In genomic region chr3:75917770-75918503, GRCm38 (mm10) we compare ENCODE assay signal across 11 mouse cellular contexts. TPM values are rescaled to one million over a fixed set of nuclear protein-coding genes. Genes with fewer than 3 reads are reported as not detected.
DNase-seq lines count a peak whose midpoint lies in the region; ATAC-seq and TF ChIP-seq lines count a peak whose summit lies in the region.
"Had no signal": no experiment of that assay in that cellular context is flagged by ENCODE, and none has a peak within 500 bp of the region (broad histone marks: within the 10 kb centered on the region; RNA-seq: fewer than 3 reads in every experiment).

No protein-coding gene starts in this region.

- TF ChIP-seq EP300 in stomach, postnatal 0 days (optimal IDR thresholded peaks at IDR 0.05), result no peak
- peak; percentile 91 for TF ChIP-seq EP300 in liver, embryonic 14.5 days (IDR thresholded peaks at IDR 0.05; ENCODE audit: low read depth)

- ATAC-seq in stomach, embryonic 14.5 days (ENCODE audit: insufficient number of reproducible peaks, insufficient read depth, low FRiP score, low read depth), result peak; percentile 49; the same call in 1 of the 2 replicates
- ATAC-seq in stomach, postnatal 0 days (ENCODE audit: low FRiP score, low TSS enrichment), result no peak
- ATAC-seq in heart, embryonic 13.5 days (ENCODE audit: extremely low read depth, insufficient number of reproducible peaks, low FRiP score, low TSS enrichment), result peak; percentile 46; the same call in 1 of the 2 replicates
- peak; percentile 100 for ATAC-seq in liver, embryonic 14.5 days (ENCODE audit: insufficient read depth)

- H3K27me3 ChIP-seq in stomach, embryonic 14.5 days (ENCODE audit: control insufficient read depth, insufficient read depth, low read length), result no peaks in the 10 kb centered on the region
- H3K27me3 ChIP-seq in stomach, postnatal 0 days (ENCODE audit: control insufficient read depth, insufficient read depth, low read length), result no peaks in the 10 kb centered on the region
- H3K27me3 ChIP-seq in heart, embryonic 13.5 days (replicated peaks), result no peaks in the 10 kb centered on the region
- no peaks in the 10 kb centered on the region for H3K27me3 ChIP-seq in liver, embryonic 14.5 days (ENCODE audit: control insufficient read depth, insufficient read depth, low read length)
- H3K27me3 ChIP-seq: embryonic facial prominence, embryonic 15.5 days; limb, embryonic 12.5 days had no signal

- peaks cover 8% of the 10 kb centered on the region; the same call in 1 of the 2 replicates for H3K4me1 ChIP-seq in stomach, embryonic 14.5 days (ENCODE audit: control insufficient read depth, insufficient read depth, low read length)
- peaks cover 2% of the 10 kb centered on the region; the same call in 1 of the 2 replicates for H3K4me1 ChIP-seq in stomach, postnatal 0 days (replicated peaks; ENCODE audit: control insufficient read depth, insufficient read depth)
- H3K4me1 ChIP-seq in heart, embryonic 13.5 days, result peaks cover 61% of the 10 kb centered on the region
- peaks cover 41 to 42% of the 10 kb centered on the region in 2 experiments for H3K4me1 ChIP-seq in liver, embryonic 14.5 days (replicated peaks; ENCODE audit: control insufficient read depth in 2 of 2, insufficient read depth in 2 of 2, low read length in 1 of 2)
- H3K4me1 ChIP-seq: embryonic facial prominence, embryonic 15.5 days; limb, embryonic 12.5 days had no signal

- no peak overlapping the region for H3K4me3 ChIP-seq in stomach, embryonic 14.5 days (ENCODE audit: low read depth, low read length)
- H3K4me3 ChIP-seq in stomach, postnatal 0 days (ENCODE audit: low read depth, low read length), result no peak overlapping the region
- peak overlapping the region; percentile 21; the same call in 1 of the 2 replicates for H3K4me3 ChIP-seq in heart, embryonic 13.5 days
- H3K4me3 ChIP-seq in liver, embryonic 14.5 days (ENCODE audit: insufficient read depth in 1 of 2, low read depth in 2 of 2, low read length in 2 of 2), result peak overlapping the region in 1 of 2 experiments; percentile 23; a peak in 2 of 4 replicates
- H3K4me3 ChIP-seq: embryonic facial prominence, embryonic 15.5 days; limb, embryonic 12.5 days had no signal

- no peaks in the 10 kb centered on the region for H3K36me3 ChIP-seq in stomach, embryonic 14.5 days (ENCODE audit: control insufficient read depth, insufficient read depth, low read length)
- no peaks in the 10 kb centered on the region for H3K36me3 ChIP-seq in stomach, postnatal 0 days (ENCODE audit: control insufficient read depth, insufficient read depth, low read length)
- no peaks in the 10 kb centered on the region for H3K36me3 ChIP-seq in heart, embryonic 13.5 days
- H3K36me3 ChIP-seq in liver, embryonic 14.5 days (replicated peaks; ENCODE audit: control insufficient read depth, insufficient read depth, low read depth), result no peaks in the 10 kb centered on the region
- H3K36me3 ChIP-seq: embryonic facial prominence, embryonic 15.5 days; limb, embryonic 12.5 days had no signal

- H3K9me3 ChIP-seq in stomach, embryonic 14.5 days (ENCODE audit: control insufficient read depth, low read depth, low read length), result no peaks in the 10 kb centered on the region
- no peaks in the 10 kb centered on the region for H3K9me3 ChIP-seq in stomach, postnatal 0 days (ENCODE audit: control insufficient read depth, low read length)
- no peaks in the 10 kb centered on the region for H3K9me3 ChIP-seq in heart, embryonic 13.5 days
- H3K9me3 ChIP-seq in liver, embryonic 14.5 days (ENCODE audit: control insufficient read depth, low read length), result no peaks in the 10 kb centered on the region
- H3K9me3 ChIP-seq: embryonic facial prominence, embryonic 15.5 days; limb, embryonic 12.5 days had no signal

- WGBS in stomach, embryonic 14.5 days, result 82% methylated on average over 17 of the region's 17 CpGs
- WGBS in stomach, postnatal 0 days, result 74% methylated on average over 17 of the region's 17 CpGs
- 43% methylated on average over 17 of the region's 17 CpGs for WGBS in heart, embryonic 13.5 days
- WGBS in liver, embryonic 14.5 days (ENCODE audit: insufficient replicate concordance), result 40% methylated on average over 17 of the region's 17 CpGs

- DNase-seq in stomach, postnatal 0 days (ENCODE audit: low spot score), result no peak
- DNase-seq in liver, embryonic 14.5 days (ENCODE audit: low read depth in 3 of 3, low spot score in 3 of 3), result peak; percentile 86 to 88 (median 87)
- DNase-seq in yolk sac, embryonic 10.5 days (ENCODE audit: low spot score), result peak; percentile 11
- DNase-seq in cerebellum, adult 9-10 months, result no peak
- DNase-seq in kidney, adult 8-10 months, result no peak
- DNase-seq in urinary bladder, postnatal 14 days (ENCODE audit: low spot score), result no peak
- DNase-seq: cerebellum, adult 11-12 months had no signal

- TF ChIP-seq CTCF in stomach, postnatal 0 days (IDR thresholded peaks at IDR 0.05; ENCODE audit: low read depth), result no peak
- TF ChIP-seq CTCF in liver, embryonic 14.5 days (IDR thresholded peaks at IDR 0.05; ENCODE audit: low read depth), result no peak

- no peak overlapping the region for H3K4me2 ChIP-seq in stomach, embryonic 14.5 days (replicated peaks; ENCODE audit: low read depth, low read length)
- no peak overlapping the region for H3K4me2 ChIP-seq in stomach, postnatal 0 days (replicated peaks; ENCODE audit: low read depth)
- H3K4me2 ChIP-seq in heart, embryonic 13.5 days, result peak overlapping the region; percentile 55
- H3K4me2 ChIP-seq in liver, embryonic 14.5 days (ENCODE audit: low read depth), result peak overlapping the region; percentile 59
- H3K4me2 ChIP-seq: embryonic facial prominence, embryonic 15.5 days; limb, embryonic 12.5 days had no signal

- no peak overlapping the region for H3K27ac ChIP-seq in stomach, embryonic 14.5 days (ENCODE audit: low read length)
- H3K27ac ChIP-seq in stomach, postnatal 0 days (replicated peaks), result no peak overlapping the region
- 0 out of 2 replicates have a peak overlapping the region, but pooled peaks have one; percentile 12 for H3K27ac ChIP-seq in heart, embryonic 13.5 days (replicated peaks)
- peak overlapping the region; percentile 91 for H3K27ac ChIP-seq in liver, embryonic 14.5 days
- H3K27ac ChIP-seq: embryonic facial prominence, embryonic 15.5 days; limb, embryonic 12.5 days had no signal

- H3K9ac ChIP-seq in stomach, embryonic 14.5 days (replicated peaks; ENCODE audit: low read depth, low read length), result no peak overlapping the region
- no peak overlapping the region for H3K9ac ChIP-seq in stomach, postnatal 0 days (ENCODE audit: low read length)
- no peak overlapping the region for H3K9ac ChIP-seq in heart, embryonic 13.5 days
- peak overlapping the region; percentile 42; the same call in 1 of the 2 replicates for H3K9ac ChIP-seq in liver, embryonic 14.5 days (replicated peaks)
- H3K9ac ChIP-seq: embryonic facial prominence, embryonic 15.5 days; limb, embryonic 12.5 days had no signal

RNA-seq across cellular contexts. Expression of gene Golim4, which starts 38.8 kb away (rescaled TPM):
- polyA plus RNA-seq in stomach, embryonic 14.5 days (2014; fragmentation: Nextera tagmentation; extraction: Ambion mirVana), result 59.2 and 66.0 TPM in 2 replicates
- 40.0 and 40.3 TPM in 2 replicates for polyA plus RNA-seq in stomach, postnatal 0 days (2015; fragmentation: Nextera tagmentation; extraction: Ambion mirVana)
- 43.9 and 44.1 TPM in 2 replicates for polyA plus RNA-seq in heart, embryonic 13.5 days (2015; fragmentation: Nextera tagmentation; extraction: Ambion mirVana)
- polyA plus RNA-seq in liver, embryonic 14.5 days (2012; rRNA removed), result 15.2 and 18.8 TPM in 2 replicates
- 12.5 and 14.4 TPM in 2 replicates for polyA plus RNA-seq in liver, embryonic 14.5 days (2014; fragmentation: Nextera tagmentation; extraction: Ambion mirVana)

Comparison
In these comparisons a context has a peak if more than half of its experiments do, and no peak if none do; other contexts are left out.
1. H3K27ac ChIP-seq: peak in heart, embryonic 13.5 days (single experiment) and liver, embryonic 14.5 days (single experiment); none in stomach, embryonic 14.5 days (single experiment) and stomach, postnatal 0 days (single experiment).
2. H3K4me2 ChIP-seq: peak in heart, embryonic 13.5 days (single experiment) and liver, embryonic 14.5 days (single experiment); none in stomach, embryonic 14.5 days (single experiment) and stomach, postnatal 0 days (single experiment).
3. DNase-seq: peak in liver, embryonic 14.5 days (3 of 3) and yolk sac, embryonic 10.5 days (single experiment); none in stomach, postnatal 0 days (single experiment), cerebellum, adult 9-10 months (single experiment), kidney, adult 8-10 months (0 of 2) and urinary bladder, postnatal 14 days (single experiment).